Mouse (Mus musculus) lung, postnatal 0 days (tissue): ENCODE measurements around the gene Gfod2.

ENCODE experiments used
- CTCF ChIP-seq: IDR thresholded peaks from 2 replicates; pipeline ENCODE4 v1.5.1; 2016; ENCODE audit warnings: antibody characterized with exemption, mild to moderate bottlenecking
- EP300 ChIP-seq: IDR thresholded peaks from 2 replicates; pipeline ENCODE4 v1.6.1; 2016; ENCODE audit warnings: antibody characterized with exemption, mild to moderate bottlenecking, control low read depth

- TF ChIP-seq EP300: no peak
- no peak for TF ChIP-seq CTCF
Observed at GRCm38 (mm10) chr8:105706426-105706825, 52.0 kb downstream of the Gfod2 start.
